Mouse (Mus musculus): Measurements from ENCODE around the gene Tmx2.
A peak's percentile ranks its signal among the peaks of the same experiment; 100 is the strongest.
"Not testable (repeated sequence)": the region's sequence is repeated elsewhere in the genome, so short reads cannot be mapped to it uniquely, and the experiment has no call there.

The Tmx2 gene

GRCm38 (mm10) chr2:84679016-84679415 lies at the start of gene Tmx2:
Tmx2 (minus strand) TSS chr2:84679140.
- DNase-seq (ENCODE audit: low read depth): peak; percentile 16

- not testable (repeated sequence) for DNase-seq (ENCODE audit: low read depth)
Observed at GRCm38 (mm10) chr2:84728191-84728590, 49.3 kb upstream of the Tmx2 start.

GRCm38 (mm10) chr2:84727172-84727858 lies 48.4 kb upstream of the Tmx2 start, which contains the start of gene Clp1:
Clp1 (minus strand) TSS chr2:84727350.
- peak; percentile 99 for DNase-seq (ENCODE audit: low read depth)

- peak; percentile 15 for DNase-seq (ENCODE audit: low read depth)
Observed at GRCm38 (mm10) chr2:84726716-84727115, 47.8 kb upstream of the Tmx2 start.

GRCm38 (mm10) chr2:84725770-84726169 lies 46.8 kb upstream of the Tmx2 start:
- DNase-seq (ENCODE audit: low read depth): no peak

GRCm38 (mm10) chr2:84723856-84724255 lies 44.9 kb upstream of the Tmx2 start:
- no peak for DNase-seq (ENCODE audit: low read depth)

GRCm38 (mm10) chr2:84721182-84721581 lies 42.2 kb upstream of the Tmx2 start:
- no peak for DNase-seq (ENCODE audit: low read depth)

GRCm38 (mm10) chr2:84720718-84721117 lies 41.8 kb upstream of the Tmx2 start:
- no peak for DNase-seq (ENCODE audit: low read depth)

GRCm38 (mm10) chr2:84717357-84717756 lies 38.4 kb upstream of the Tmx2 start:
- DNase-seq (ENCODE audit: low read depth): no peak

GRCm38 (mm10) chr2:84716423-84717355 lies 37.7 kb upstream of the Tmx2 start:
- DNase-seq (ENCODE audit: low read depth): peak; percentile 59

- DNase-seq (ENCODE audit: low read depth): peak; percentile 99
Observed at GRCm38 (mm10) chr2:84715562-84716361, 36.8 kb upstream of the Tmx2 start.

- DNase-seq (ENCODE audit: low read depth): peak; percentile 98
Observed at GRCm38 (mm10) chr2:84714811-84715561, 36.0 kb upstream of the Tmx2 start, which contains the start of gene Zdhhc5. Zdhhc5 (minus strand) TSS chr2:84715180.

GRCm38 (mm10) chr2:84714422-84714810 lies 35.5 kb upstream of the Tmx2 start:
- no peak for DNase-seq (ENCODE audit: low read depth)

- no peak for DNase-seq (ENCODE audit: low read depth)
Observed at GRCm38 (mm10) chr2:84711898-84712297, 33.0 kb upstream of the Tmx2 start.

GRCm38 (mm10) chr2:84707523-84707922 lies 28.6 kb upstream of the Tmx2 start:
- DNase-seq (ENCODE audit: low read depth): no peak

- DNase-seq (ENCODE audit: low read depth): peak; percentile 14
Observed at GRCm38 (mm10) chr2:84705295-84705694, 26.4 kb upstream of the Tmx2 start.

- DNase-seq (ENCODE audit: low read depth): no peak
Observed at GRCm38 (mm10) chr2:84704329-84704728, 25.4 kb upstream of the Tmx2 start.

- DNase-seq (ENCODE audit: low read depth): no peak
Observed at GRCm38 (mm10) chr2:84703497-84703896, 24.6 kb upstream of the Tmx2 start.

GRCm38 (mm10) chr2:84695007-84695695 lies 16.2 kb upstream of the Tmx2 start:
- DNase-seq (ENCODE audit: low read depth): no peak

GRCm38 (mm10) chr2:84690050-84690449 lies 11.1 kb upstream of the Tmx2 start:
- no peak for DNase-seq (ENCODE audit: low read depth)
